Mouse (Mus musculus) heart, adult 2 months (tissue): Measurements from ENCODE around the gene Klhdc10.

Source experiments
- CTCF ChIP-seq: fragments of 200-600 bp; IDR thresholded peaks from 2 replicates; pipeline ENCODE4 v1.8.1; 2022; ENCODE audit warnings: antibody characterized with exemption, mild to moderate bottlenecking, moderate library complexity
- POLR2A ChIP-seq: fragments of 200-500 bp; IDR thresholded peaks from 2 replicates; pipeline ENCODE4 v1.6.1; 2011; ENCODE audit warnings: mild to moderate bottlenecking, low read depth, low read length, control low read depth; ENCODE audit not compliant: insufficient read depth

DNA sequence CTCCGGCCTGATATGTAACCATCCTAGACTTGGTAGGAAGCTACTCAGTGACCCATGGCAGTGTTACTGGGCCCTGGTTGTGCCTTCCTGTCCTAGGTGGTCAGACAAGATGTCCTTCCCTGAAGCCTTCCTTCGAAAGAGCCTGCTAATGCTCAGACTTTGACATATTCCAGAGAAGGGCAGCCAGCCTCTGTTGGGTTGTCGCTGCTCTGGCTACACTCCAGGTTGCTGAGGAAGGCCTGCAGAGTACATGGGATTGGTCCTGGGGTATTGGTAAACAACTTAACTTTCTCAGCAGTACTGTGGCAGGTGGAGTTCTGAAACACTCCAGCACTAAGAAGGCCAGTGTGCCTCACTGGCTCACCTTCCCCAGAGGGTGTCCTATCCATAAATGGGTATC, 77.8 kb downstream of the Klhdc10 start:
- TF ChIP-seq CTCF, result no peak
- TF ChIP-seq POLR2A, result no peak
